In the genomic region with DNA sequence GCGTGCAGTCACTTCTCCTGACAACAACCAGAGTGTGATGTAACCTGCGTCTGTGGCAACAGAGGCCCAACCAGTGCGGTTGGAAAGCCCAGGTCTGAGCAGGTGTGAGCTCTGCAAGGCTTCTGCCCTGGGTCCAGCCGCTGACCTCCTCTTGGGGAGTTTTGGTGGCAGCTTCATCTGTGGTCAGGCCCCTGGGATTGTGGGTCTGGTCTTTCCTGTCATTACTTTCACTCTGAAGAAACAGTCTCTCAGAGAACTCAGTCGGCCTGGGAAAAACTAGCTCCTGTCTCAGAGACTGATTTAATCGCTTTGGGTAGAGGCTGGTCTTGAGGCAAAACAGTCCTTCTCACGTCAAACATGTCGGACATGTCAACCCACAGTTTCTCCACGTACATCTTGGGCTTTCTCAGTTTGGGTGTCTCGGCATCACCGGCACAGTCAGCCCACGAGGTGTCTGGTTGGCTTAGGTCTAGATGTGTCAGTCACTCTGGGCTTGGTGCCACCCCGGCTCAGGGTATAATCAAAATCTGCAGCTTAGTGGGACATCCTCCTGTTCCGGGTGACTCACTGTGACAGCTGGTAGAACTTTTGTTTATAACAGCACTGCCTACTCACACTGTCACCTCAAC, we compare ENCODE assay signal across 8 mouse cellular contexts.
DNase-seq lines count a peak whose midpoint lies in the region.

No protein-coding gene starts in this region.

- intact Hi-C loops in heart, postnatal 10 days (cut with DNase I) = no loop called here
- intact Hi-C loops in heart, postnatal 25 days (cut with DNase I) = no loop called here
- intact Hi-C loops in left cerebral cortex, postnatal 4 days (cut with DNase I) = no loop called here

- peak; percentile 15 to 18 for DNase-seq in heart, postnatal 10 days
- no peak for DNase-seq in heart, postnatal 25 days (ENCODE audit: low spot score)
- DNase-seq in frontal cortex, postnatal 14 days (ENCODE audit: low spot score in 2 of 2) = peak; percentile 47 to 56
- peak; percentile 69 for DNase-seq in left cerebral cortex, postnatal 4 days
- peak; percentile 44 to 57 for DNase-seq in spleen, postnatal 36 days (ENCODE audit: low spot score in 2 of 2)
- no peak for DNase-seq in MN1 (ENCODE audit: low spot score)
- no peak for DNase-seq in heart, postnatal 4 days
- no peak for DNase-seq in kidney, postnatal 36 days

Comparison
In these comparisons a context has a peak if more than half of its experiments do, and no peak if none do; other contexts are left out.
1. DNase-seq: peak in heart, postnatal 10 days (2 of 2), frontal cortex, postnatal 14 days (2 of 2), left cerebral cortex, postnatal 4 days (single experiment) and spleen, postnatal 36 days (2 of 2); none in heart, postnatal 25 days (single experiment), MN1 (single experiment), heart, postnatal 4 days (single experiment) and kidney, postnatal 36 days (0 of 2).